Mouse (Mus musculus): ENCODE measurements at regions not wholly inside any gene's neighbourhood (a gene's known extent, or its start where the extent isn't known, plus 50 kb on each side); places are given as distances from the start of the nearest gene placed in this dataset.

DNA sequence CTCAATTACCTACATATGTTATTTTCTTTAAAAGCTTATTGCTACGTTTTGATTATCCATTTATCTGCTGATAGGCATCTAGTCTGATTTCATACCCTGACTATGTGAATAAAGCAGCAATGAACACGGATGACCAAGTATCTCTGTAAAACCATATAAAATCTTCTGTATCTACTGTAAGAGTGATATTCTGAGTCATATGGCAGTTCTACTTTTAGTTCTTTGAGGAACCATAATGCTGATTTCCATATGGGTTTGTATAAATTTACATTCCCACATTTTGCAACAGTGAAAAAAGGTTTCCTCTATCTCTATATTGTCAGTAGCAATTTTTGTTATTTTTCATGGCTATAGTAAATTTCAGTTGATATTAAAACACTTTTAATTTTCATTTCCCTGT lies 280.6 kb downstream of the Fsip2 start:
- DNase-seq (ENCODE audit: low read depth, low spot score) = no peak

DNA sequence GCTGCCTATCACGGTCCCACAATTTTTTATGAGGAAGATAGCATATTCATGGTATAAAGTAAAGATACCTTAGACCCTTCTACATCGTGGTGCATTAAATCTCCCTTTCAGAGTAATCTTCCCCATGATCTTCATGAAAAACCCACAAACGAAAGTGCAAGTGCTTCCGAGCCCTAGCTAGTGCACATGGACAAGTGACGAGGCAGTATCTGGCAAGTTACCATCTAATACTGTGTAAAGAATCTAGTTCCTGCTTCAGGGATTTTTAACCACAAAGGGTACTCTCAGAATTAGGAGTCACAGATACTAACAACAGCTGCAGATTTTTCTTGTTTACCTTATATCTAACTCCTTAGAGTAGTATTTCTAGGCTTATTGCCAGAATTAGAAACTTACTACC lies 282.8 kb downstream of the Fsip2 start:
- no peak for DNase-seq (ENCODE audit: low read depth, low spot score)

DNA sequence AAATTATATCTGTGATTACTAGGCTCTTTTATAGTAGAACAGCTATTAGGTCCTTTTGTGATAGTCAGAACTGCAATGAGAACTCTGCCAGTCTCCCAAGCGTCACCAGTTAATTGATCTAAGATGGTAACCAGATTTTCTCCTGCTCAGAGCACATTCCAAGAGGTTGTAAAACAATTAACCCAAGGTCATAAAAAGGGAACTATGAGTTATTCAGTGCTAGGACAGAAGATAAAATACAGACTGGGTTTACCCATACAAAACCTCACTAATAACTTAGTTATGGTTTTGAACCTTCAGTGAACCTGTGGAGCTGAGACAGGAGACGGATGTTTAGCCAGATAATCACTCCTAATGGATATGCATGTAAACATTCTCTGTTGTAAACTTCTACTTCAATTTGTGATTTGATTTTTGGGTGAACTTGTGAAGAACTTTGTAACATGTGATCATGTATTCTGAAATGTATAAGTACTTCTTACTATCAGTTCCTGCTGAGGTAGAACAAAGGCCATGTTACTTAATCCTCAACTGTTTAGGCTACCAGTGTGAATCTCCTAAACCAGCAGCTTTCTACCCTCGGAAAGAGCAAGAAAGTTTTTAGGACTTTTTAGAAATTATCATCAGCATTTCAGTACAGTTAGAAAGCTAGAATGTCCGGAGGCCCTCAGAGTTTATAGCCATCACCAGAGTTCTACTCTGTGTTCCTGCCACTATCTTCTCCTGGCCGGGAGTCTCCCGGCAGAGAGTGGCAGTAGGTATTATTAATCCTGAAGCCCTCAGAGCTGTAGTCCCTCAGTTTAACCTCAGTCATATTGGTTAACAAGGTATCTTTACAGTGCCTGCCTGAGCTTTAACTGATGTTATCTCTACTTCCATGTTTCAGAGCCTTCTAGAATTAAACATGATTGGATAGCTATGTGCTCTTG lies 308.0 kb downstream of the Fsip2 start:
- DNase-seq (ENCODE audit: low read depth, low spot score) = no peak

DNA sequence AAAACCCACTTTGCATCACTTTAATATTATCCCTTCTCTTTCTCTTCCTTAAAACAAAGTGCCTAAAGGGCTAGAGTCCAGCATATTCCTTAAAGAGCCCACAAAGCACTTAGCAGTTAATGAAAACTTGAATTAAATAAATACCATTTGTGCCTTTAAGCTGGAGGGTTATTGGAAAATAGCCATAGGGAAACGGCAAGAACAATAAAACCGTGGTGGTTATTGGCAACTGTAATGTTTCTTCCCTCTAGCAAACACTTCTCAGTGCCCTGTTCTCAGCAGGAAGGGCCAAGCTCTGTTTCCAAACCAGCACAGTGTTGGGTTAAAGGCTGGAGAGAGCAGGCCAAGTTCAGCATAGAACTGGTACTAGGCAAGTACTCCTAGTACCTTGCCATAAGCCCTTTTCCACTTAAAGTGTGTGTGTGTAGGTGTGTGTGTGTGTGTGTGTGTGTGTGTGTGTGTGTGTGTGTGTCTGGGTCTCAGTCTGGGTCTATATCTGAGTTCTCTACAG lies 313.4 kb downstream of the Fsip2 start:
- DNase-seq (ENCODE audit: low read depth, low spot score) = no peak

DNA sequence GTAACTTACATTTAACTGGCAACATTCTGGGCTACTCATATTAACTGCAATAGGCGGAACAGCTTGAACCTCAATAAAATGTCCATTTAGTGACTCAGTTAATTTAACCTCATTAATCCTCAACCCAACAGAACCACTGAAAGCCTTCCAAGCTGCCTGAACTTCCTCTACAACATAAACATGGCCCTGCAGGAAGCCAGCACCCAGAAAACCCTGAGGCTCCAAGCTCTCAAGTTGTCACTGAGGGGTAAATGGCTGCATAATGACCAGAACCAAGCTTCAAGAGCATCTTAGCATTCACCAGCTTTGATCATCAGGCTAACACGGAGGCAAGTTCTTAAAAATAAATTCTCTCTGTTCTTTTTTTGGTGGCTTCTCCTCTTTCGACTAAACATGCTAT lies 315.2 kb downstream of the Fsip2 start:
- no peak for DNase-seq (ENCODE audit: low read depth, low spot score)

DNA sequence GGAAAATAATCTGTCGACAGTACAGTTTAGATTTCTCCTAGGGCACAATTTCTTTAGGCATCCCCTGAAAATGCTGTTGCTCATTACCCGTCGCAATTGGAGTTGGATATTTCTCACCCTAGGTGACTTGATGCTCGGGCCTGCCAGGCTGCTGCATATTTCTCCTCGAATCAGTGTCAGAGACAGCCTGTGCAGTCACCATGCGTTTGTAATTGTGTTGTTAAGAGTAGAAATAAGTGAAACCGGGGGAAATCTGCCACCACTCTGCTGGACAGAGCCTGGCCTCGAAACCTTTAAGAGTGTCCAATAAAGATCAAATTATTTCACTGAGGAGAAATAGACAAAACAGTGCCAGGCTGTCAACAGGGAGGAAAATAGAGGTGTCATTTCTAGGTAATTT lies 340.7 kb upstream of the Zc3h15 start:
- no peak for DNase-seq (ENCODE audit: low read depth, low spot score)

DNA sequence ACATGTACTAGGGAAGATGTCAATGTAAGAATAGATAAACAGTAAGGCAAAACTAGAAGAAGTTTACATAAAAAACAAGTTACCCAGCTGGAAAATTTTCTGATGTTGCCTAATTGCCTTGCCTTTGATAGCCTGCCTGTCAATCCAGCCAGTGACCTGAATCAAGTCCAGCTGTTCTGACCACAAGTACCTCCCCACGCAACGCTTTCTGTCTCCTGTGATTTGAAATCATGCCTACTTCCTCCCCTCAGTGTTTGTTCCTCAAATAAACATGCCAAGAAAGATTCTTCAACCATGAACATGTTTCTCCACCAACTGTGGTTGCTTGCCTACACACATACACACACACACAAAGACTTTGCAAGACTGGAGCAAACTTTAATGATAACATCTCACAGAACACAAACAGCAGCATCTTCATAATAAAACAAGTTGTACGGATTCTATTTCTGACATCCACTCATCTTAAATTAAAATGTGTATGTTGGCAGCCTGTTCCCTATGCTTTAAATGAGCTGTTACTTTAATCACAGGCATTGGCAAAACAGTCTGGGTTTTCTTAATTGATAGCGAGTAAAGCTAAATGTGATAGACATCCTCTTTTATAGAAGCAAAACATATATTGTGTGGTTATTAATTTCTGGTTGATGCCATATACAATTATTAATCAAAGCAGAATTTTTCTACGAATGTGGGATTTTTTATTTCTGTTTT lies 312.0 kb upstream of the Zc3h15 start:
- no peak for DNase-seq (ENCODE audit: low read depth, low spot score)

DNA sequence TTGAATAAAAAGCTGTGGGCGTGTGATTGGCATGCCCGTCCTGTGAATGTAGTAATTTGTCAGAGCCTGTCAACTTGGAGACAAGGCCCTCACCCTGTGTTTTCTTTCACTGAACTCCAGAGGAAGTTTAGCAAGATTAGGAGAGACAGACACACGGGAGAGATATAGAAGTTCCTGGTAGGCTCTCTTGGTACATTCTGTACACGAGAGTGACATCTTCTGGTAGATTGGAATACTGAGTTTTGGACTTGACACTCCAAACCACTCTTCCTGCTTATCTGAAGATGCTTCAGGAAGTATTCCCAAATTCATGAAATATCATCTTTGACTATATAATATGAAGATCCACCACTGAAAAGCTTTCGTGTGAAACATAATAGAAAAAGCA lies 311.5 kb upstream of the Zc3h15 start:
- peak; percentile 48 for DNase-seq (ENCODE audit: low read depth, low spot score)

DNA sequence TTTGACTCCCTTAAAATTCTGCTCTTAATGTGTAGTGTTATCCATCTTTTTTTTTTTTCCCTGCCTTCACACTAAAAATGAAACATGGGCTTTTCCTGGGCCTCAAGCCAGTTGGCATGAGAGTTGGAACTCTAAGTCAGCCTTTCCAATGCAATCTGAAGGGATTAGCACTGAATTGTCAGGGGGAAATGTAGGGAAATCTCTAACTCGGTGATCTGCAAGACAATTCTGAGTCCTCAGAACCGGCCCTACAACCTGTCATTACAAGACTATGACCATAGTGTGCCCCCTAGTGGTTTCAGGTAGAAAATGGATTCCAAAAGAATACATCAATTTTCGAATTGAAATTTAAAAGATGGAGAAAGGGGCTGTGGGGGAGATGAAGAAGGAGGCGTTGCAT lies 306.9 kb upstream of the Zc3h15 start:
- DNase-seq (ENCODE audit: low read depth, low spot score) = peak; percentile 62

DNA sequence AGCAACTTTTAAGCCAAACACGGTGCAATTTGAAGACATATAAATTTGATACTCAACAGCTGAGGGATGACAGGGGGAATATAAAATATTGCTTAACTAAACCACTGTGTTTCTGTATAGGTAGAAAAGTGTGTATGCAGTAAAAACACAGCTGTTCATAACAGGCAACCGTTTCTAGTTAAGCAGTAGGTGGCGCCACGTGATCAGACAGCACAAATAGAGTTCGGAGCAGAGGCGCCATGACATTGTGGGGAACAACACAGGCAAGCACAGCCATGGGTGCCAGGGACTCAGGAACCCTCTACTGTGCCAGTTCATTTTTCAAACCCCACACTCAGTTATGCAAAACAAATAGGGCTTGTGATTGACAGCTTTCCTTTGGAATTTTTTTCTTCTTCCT lies 304.1 kb upstream of the Zc3h15 start:
- peak; percentile 74 for DNase-seq (ENCODE audit: low read depth, low spot score)

Data from ES-CJ7 (cell line).